Mouse (Mus musculus) mesoderm, embryonic 11.5 days (tissue): Measurements from ENCODE around the gene Fgfr2.

ENCODE experiments used
- DNase-seq: peaks from one replicate; pipeline ENCODE4 v3.0.0-alpha.2; 2012; ENCODE audit warnings: low read depth, low spot score

Gene Fgfr2

GRCm38 (mm10) chr7:133041784-133042183, 81.4 kb downstream of the Fgfr2 start:
- DNase-seq = no peak

- DNase-seq = no peak
Measured at GRCm38 (mm10) chr7:133040688-133041345, 82.3 kb downstream of the Fgfr2 start.

GRCm38 (mm10) chr7:133039556-133040255, 83.4 kb downstream of the Fgfr2 start:
- no peak for DNase-seq

GRCm38 (mm10) chr7:133037618-133038017, 85.5 kb downstream of the Fgfr2 start:
- DNase-seq = peak; percentile 34

GRCm38 (mm10) chr7:133037217-133037616, 85.9 kb downstream of the Fgfr2 start:
- DNase-seq = peak; percentile 83

- DNase-seq = no peak
Measured at GRCm38 (mm10) chr7:133035901-133036300, 87.2 kb downstream of the Fgfr2 start.

- DNase-seq = peak; percentile 81
Measured at GRCm38 (mm10) chr7:133032589-133033203, 90.5 kb downstream of the Fgfr2 start.

- no peak for DNase-seq
Measured at GRCm38 (mm10) chr7:133029496-133030047, 93.6 kb downstream of the Fgfr2 start.

GRCm38 (mm10) chr7:133029004-133029403, 94.1 kb downstream of the Fgfr2 start:
- no peak for DNase-seq

- no peak for DNase-seq
Measured at GRCm38 (mm10) chr7:133027930-133028329, 95.2 kb downstream of the Fgfr2 start.

- no peak for DNase-seq
Measured at GRCm38 (mm10) chr7:133024694-133025093, 98.5 kb downstream of the Fgfr2 start.

- no peak for DNase-seq
Measured at GRCm38 (mm10) chr7:133019481-133020020, 103.6 kb downstream of the Fgfr2 start.

- DNase-seq = no peak
Measured at GRCm38 (mm10) chr7:133018961-133019360, 104.2 kb downstream of the Fgfr2 start.

GRCm38 (mm10) chr7:133015416-133016070, 107.6 kb downstream of the Fgfr2 start:
- DNase-seq = no peak

- DNase-seq = no peak
Measured at GRCm38 (mm10) chr7:133014631-133015030, 108.5 kb downstream of the Fgfr2 start.

GRCm38 (mm10) chr7:133013923-133014322, 109.2 kb downstream of the Fgfr2 start:
- no peak for DNase-seq

- DNase-seq = no peak
Measured at GRCm38 (mm10) chr7:133012637-133013366, 110.3 kb downstream of the Fgfr2 start.

GRCm38 (mm10) chr7:133011611-133012010, 111.5 kb downstream of the Fgfr2 start:
- no peak for DNase-seq

- no peak for DNase-seq
Measured at GRCm38 (mm10) chr7:133011191-133011590, 112.0 kb downstream of the Fgfr2 start.

- no peak for DNase-seq
Measured at GRCm38 (mm10) chr7:133010477-133010876, 112.7 kb downstream of the Fgfr2 start.

- DNase-seq = no peak
Measured at GRCm38 (mm10) chr7:133009676-133010075, 113.5 kb downstream of the Fgfr2 start.
